ENCODE assay signal across 8 mouse cellular contexts in the genomic region with DNA sequence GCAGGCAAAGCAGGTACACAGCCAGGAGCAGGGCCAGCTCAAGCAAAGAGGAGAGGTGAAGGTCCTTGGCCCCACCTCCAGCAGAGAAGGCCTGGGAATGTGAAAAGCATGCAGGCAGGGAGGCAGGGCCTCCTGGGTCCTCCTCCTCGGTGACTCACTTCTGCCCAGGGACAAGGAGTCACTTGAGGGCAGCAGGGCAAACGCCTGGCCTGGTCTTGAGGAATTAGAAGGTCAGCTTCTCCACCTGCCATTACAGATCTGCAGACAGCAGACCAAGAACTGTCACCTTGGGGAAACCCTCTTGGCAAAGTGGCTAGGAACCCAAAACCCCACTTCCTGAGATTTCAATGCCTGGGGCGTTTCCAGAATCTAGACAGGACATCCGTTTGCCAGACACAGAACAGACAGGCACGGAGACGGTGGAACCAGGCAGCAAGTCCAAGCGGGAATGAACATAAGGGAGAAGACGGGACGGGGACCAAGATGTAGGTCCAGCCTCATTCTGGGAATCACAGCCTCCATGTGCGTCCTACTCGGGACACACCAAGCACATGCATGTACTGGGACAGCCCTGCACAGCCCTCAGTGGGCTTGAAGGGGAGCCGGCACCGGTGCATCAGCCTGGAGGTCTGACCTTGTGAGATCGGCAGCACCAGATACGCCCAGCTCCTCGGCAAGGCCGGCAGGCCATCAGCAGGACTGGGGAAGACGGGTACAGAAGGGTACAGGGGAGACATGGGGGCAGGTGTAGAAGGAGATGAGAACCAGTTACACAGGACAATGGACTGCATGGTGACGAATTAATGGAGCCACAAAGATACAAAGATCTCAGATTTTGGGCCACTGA. TPM values are rescaled to one million over a fixed set of nuclear protein-coding genes. Genes with fewer than 3 reads are reported as not detected.
DNase-seq lines count a peak whose midpoint lies in the region; ATAC-seq and TF ChIP-seq lines count a peak whose summit lies in the region.

No protein-coding gene starts in this region.

- peaks cover 5% of the 10 kb centered on the region for H3K79me3 ChIP-seq in C2C12 (ENCODE audit: low read depth)

- no peak overlapping the region for H3K27ac ChIP-seq in forebrain, embryonic 15.5 days (replicated peaks)
- H3K27ac ChIP-seq in hindbrain, embryonic 14.5 days: no peak overlapping the region; the same call in 1 of the 2 replicates
- H3K27ac ChIP-seq in liver, embryonic 11.5 days (ENCODE audit: low read depth, low read length): no peak overlapping the region; the same call in 1 of the 2 replicates

- H3K4me3 ChIP-seq in C2C12 (ENCODE audit: insufficient read depth, poor library complexity, severe bottlenecking) (peak overlapping the region; percentile 59), myocyte (peak overlapping the region; percentile 49)
- peak overlapping the region; percentile 80 for H3K4me3 ChIP-seq in forebrain, embryonic 15.5 days
- H3K4me3 ChIP-seq in hindbrain, embryonic 14.5 days (replicated peaks; ENCODE audit: low read length): peak overlapping the region; percentile 96
- peak overlapping the region; percentile 95 for H3K4me3 ChIP-seq in liver, embryonic 11.5 days (ENCODE audit: low read depth, low read length)

- peak overlapping the region; percentile 89 for H3K4me2 ChIP-seq in forebrain, embryonic 15.5 days (replicated peaks)
- H3K4me2 ChIP-seq in hindbrain, embryonic 14.5 days (replicated peaks): peak overlapping the region; percentile 93
- peak overlapping the region; percentile 99 for H3K4me2 ChIP-seq in liver, embryonic 11.5 days
- peak overlapping the region; percentile 97 for H3K4me2 ChIP-seq in myocyte (ENCODE audit: low read depth)

- no peaks in the 10 kb centered on the region for H3K36me3 ChIP-seq in C2C12 (ENCODE audit: control insufficient read depth, insufficient read depth)
- H3K36me3 ChIP-seq in forebrain, embryonic 15.5 days: peaks cover under 1% of the 10 kb centered on the region; the same call in 1 of the 2 replicates
- H3K36me3 ChIP-seq in hindbrain, embryonic 14.5 days (replicated peaks; ENCODE audit: control insufficient read depth, insufficient read depth): peaks cover 1% of the 10 kb centered on the region; the same call in 1 of the 2 replicates
- no peaks in the 10 kb centered on the region for H3K36me3 ChIP-seq in liver, embryonic 11.5 days (ENCODE audit: control insufficient read depth, insufficient read depth, low read length)
- H3K36me3 ChIP-seq in myocyte (ENCODE audit: control insufficient read depth, insufficient read depth): no peaks in the 10 kb centered on the region

- peak overlapping the region; percentile 53 for H3ac ChIP-seq in C2C12 (ENCODE audit: control insufficient read depth, insufficient read length, low read depth)
- peak overlapping the region; percentile 10 for H3ac ChIP-seq in myocyte (ENCODE audit: control insufficient read depth, insufficient read length)

- TF ChIP-seq CTCF in C2C12 (IDR thresholded peaks at IDR 0.05; ENCODE audit: control insufficient read depth, insufficient read depth, insufficient read length): no peak

- ATAC-seq in forebrain, embryonic 15.5 days (replicated peaks): peak; percentile 8; the same call in 1 of the 2 replicates
- ATAC-seq in hindbrain, embryonic 14.5 days (ENCODE audit: low FRiP score): no peak
- no peak for ATAC-seq in liver, embryonic 11.5 days (replicated peaks; ENCODE audit: low FRiP score)

- peak overlapping the region; percentile 93 for H3K9ac ChIP-seq in forebrain, embryonic 15.5 days (replicated peaks)
- peak overlapping the region; percentile 97 for H3K9ac ChIP-seq in hindbrain, embryonic 14.5 days
- peak overlapping the region; percentile 91 for H3K9ac ChIP-seq in liver, embryonic 11.5 days (ENCODE audit: low read depth, low read length)

- no peaks in the 10 kb centered on the region for H3K27me3 ChIP-seq in C2C12 (ENCODE audit: control insufficient read depth, insufficient read depth, insufficient read length)
- no peaks in the 10 kb centered on the region for H3K27me3 ChIP-seq in forebrain, embryonic 15.5 days
- no peaks in the 10 kb centered on the region for H3K27me3 ChIP-seq in hindbrain, embryonic 14.5 days (ENCODE audit: control insufficient read depth, insufficient read depth, low read length)
- H3K27me3 ChIP-seq in liver, embryonic 11.5 days (replicated peaks; ENCODE audit: control insufficient read depth, insufficient read depth, low read length): no peaks in the 10 kb centered on the region
- no peaks in the 10 kb centered on the region for H3K27me3 ChIP-seq in myocyte (ENCODE audit: control insufficient read depth, insufficient read depth, insufficient read length)

- 58% methylated on average over 19 of the region's 19 CpGs for WGBS in forebrain, embryonic 15.5 days
- WGBS in hindbrain, embryonic 14.5 days: 57% methylated on average over 19 of the region's 19 CpGs
- 43% methylated on average over 19 of the region's 19 CpGs for WGBS in liver, embryonic 11.5 days

- no peaks in the 10 kb centered on the region for H3K9me3 ChIP-seq in forebrain, embryonic 15.5 days
- H3K9me3 ChIP-seq in hindbrain, embryonic 14.5 days (ENCODE audit: control insufficient read depth, low read length): no peaks in the 10 kb centered on the region
- no peaks in the 10 kb centered on the region for H3K9me3 ChIP-seq in liver, embryonic 11.5 days (ENCODE audit: control insufficient read depth, low read length)

- TF ChIP-seq POLR2A in myocyte (IDR thresholded peaks at IDR 0.05; ENCODE audit: insufficient read length, low read depth): peak; percentile 30

- H3K4me1 ChIP-seq in forebrain, embryonic 15.5 days: peaks cover 23% of the 10 kb centered on the region
- H3K4me1 ChIP-seq in hindbrain, embryonic 14.5 days (replicated peaks; ENCODE audit: control insufficient read depth, insufficient read depth, low read length): peaks cover 27% of the 10 kb centered on the region
- peaks cover 32% of the 10 kb centered on the region for H3K4me1 ChIP-seq in liver, embryonic 11.5 days (replicated peaks; ENCODE audit: control insufficient read depth, insufficient read depth, low read length)

- peak; percentile 92 for DNase-seq in adrenal gland, adult 2 months
- no peak for DNase-seq in hindbrain, embryonic 14.5 days (ENCODE audit: low spot score)
- no peak for DNase-seq in liver, embryonic 11.5 days (ENCODE audit: low spot score)
- no peak for DNase-seq in right cerebral cortex, postnatal 10 days (ENCODE audit: low spot score in 2 of 2)
- DNase-seq in layer of hippocampus, postnatal 36 days: no peak

- H3K79me2 ChIP-seq in C2C12 (ENCODE audit: control insufficient read depth, insufficient read depth): peaks cover 36% of the 10 kb centered on the region
- no peaks in the 10 kb centered on the region for H3K79me2 ChIP-seq in myocyte (ENCODE audit: control insufficient read depth, insufficient read depth)

RNA-seq across cellular contexts. Expression of a gene that starts 1.4 kb away (rescaled TPM):
- polyA plus RNA-seq in C2C12 (2012; fragmentation: generic; extraction: Trizol) (26.6 TPM), myocyte (2012; fragmentation: generic; extraction: Trizol) (34.1 TPM)
- 100 to 1,000 TPM; 110 to 115 TPM for total RNA-seq in adrenal gland, adult 2 months (2021)
- 138 and 164 TPM in 2 replicates for polyA plus RNA-seq in adrenal gland, adult 2 months (2012; rRNA removed)
- 29.8 and 33.1 TPM in 2 replicates for polyA plus RNA-seq in forebrain, embryonic 15.5 days (2015; fragmentation: Nextera tagmentation; extraction: Ambion mirVana)
- 30.2 and 30.4 TPM in 2 replicates for polyA plus RNA-seq in hindbrain, embryonic 14.5 days (2014; fragmentation: Nextera tagmentation; extraction: Ambion mirVana)
- 23.3 and 24.3 TPM in 2 replicates for polyA plus RNA-seq in liver, embryonic 11.5 days (2014; fragmentation: Nextera tagmentation; extraction: Ambion mirVana)
- total RNA-seq in layer of hippocampus, postnatal 36 days (2021): 10 to 100 TPM; 53.0 to 54.8 TPM

RNA-seq across cellular contexts. Expression of a gene that starts 17.4 kb away (rescaled TPM):
- polyA plus RNA-seq in C2C12 (2012; fragmentation: generic; extraction: Trizol) (271 TPM), myocyte (2012; fragmentation: generic; extraction: Trizol) (113 TPM)
- 10 to 100 TPM; 15.3 to 20.9 TPM for total RNA-seq in adrenal gland, adult 2 months (2021)
- 13.4 and 14.1 TPM in 2 replicates for polyA plus RNA-seq in adrenal gland, adult 2 months (2012; rRNA removed)
- 121 and 124 TPM in 2 replicates for polyA plus RNA-seq in forebrain, embryonic 15.5 days (2015; fragmentation: Nextera tagmentation; extraction: Ambion mirVana)
- polyA plus RNA-seq in hindbrain, embryonic 14.5 days (2014; fragmentation: Nextera tagmentation; extraction: Ambion mirVana): 85.6 and 87.4 TPM in 2 replicates
- 375 and 420 TPM in 2 replicates for polyA plus RNA-seq in liver, embryonic 11.5 days (2014; fragmentation: Nextera tagmentation; extraction: Ambion mirVana)
- total RNA-seq in layer of hippocampus, postnatal 36 days (2021): 10 to 100 TPM; 17.0 to 19.2 TPM

RNA-seq across cellular contexts. Expression of a gene that starts 31.1 kb away (rescaled TPM):
- polyA plus RNA-seq in C2C12 (2012; fragmentation: generic; extraction: Trizol): 0.56 TPM
- 1 to 10 TPM in 1 of 2 experiments, under 1 TPM in 1; 0.76 to 1.1 TPM for total RNA-seq in adrenal gland, adult 2 months (2021)
- 2.1 and 2.8 TPM in 2 replicates for polyA plus RNA-seq in adrenal gland, adult 2 months (2012; rRNA removed)
- 0.82 and 1.2 TPM in 2 replicates for polyA plus RNA-seq in forebrain, embryonic 15.5 days (2015; fragmentation: Nextera tagmentation; extraction: Ambion mirVana)
- 1.8 and 1.9 TPM in 2 replicates for polyA plus RNA-seq in hindbrain, embryonic 14.5 days (2014; fragmentation: Nextera tagmentation; extraction: Ambion mirVana)
- polyA plus RNA-seq in liver, embryonic 11.5 days (2014; fragmentation: Nextera tagmentation; extraction: Ambion mirVana): 0.49 and 0.53 TPM in 2 replicates
- polyA plus RNA-seq in myocyte (2012; fragmentation: generic; extraction: Trizol): 0.78 TPM
- total RNA-seq in layer of hippocampus, postnatal 36 days (2021): 1 to 10 TPM in 1 of 2 experiments, under 1 TPM in 1; 1.00 to 1.4 TPM

RNA-seq across cellular contexts. Expression of a gene that starts 43.5 kb away (rescaled TPM):
- polyA plus RNA-seq in C2C12 (2012; fragmentation: generic; extraction: Trizol) (114 TPM), myocyte (2012; fragmentation: generic; extraction: Trizol) (137 TPM)
- total RNA-seq in adrenal gland, adult 2 months (2021): 10 to 100 TPM; 31.5 to 40.7 TPM
- 34.5 and 35.2 TPM in 2 replicates for polyA plus RNA-seq in adrenal gland, adult 2 months (2012; rRNA removed)
- 8.7 and 8.8 TPM in 2 replicates for polyA plus RNA-seq in forebrain, embryonic 15.5 days (2015; fragmentation: Nextera tagmentation; extraction: Ambion mirVana)
- 13.5 and 13.7 TPM in 2 replicates for polyA plus RNA-seq in hindbrain, embryonic 14.5 days (2014; fragmentation: Nextera tagmentation; extraction: Ambion mirVana)
- 16.8 and 17.2 TPM in 2 replicates for polyA plus RNA-seq in liver, embryonic 11.5 days (2014; fragmentation: Nextera tagmentation; extraction: Ambion mirVana)
- total RNA-seq in layer of hippocampus, postnatal 36 days (2021): 1 to 10 TPM; 7.6 to 7.7 TPM

RNA-seq across cellular contexts. Expression of a gene that starts 45.1 kb away (rescaled TPM):
- polyA plus RNA-seq in C2C12 (2012; fragmentation: generic; extraction: Trizol): 81.8 TPM
- 10 to 100 TPM; 29.5 to 50.1 TPM for total RNA-seq in adrenal gland, adult 2 months (2021)
- 53.8 and 56.4 TPM in 2 replicates for polyA plus RNA-seq in adrenal gland, adult 2 months (2012; rRNA removed)
- polyA plus RNA-seq in forebrain, embryonic 15.5 days (2015; fragmentation: Nextera tagmentation; extraction: Ambion mirVana): 161 and 168 TPM in 2 replicates
- polyA plus RNA-seq in hindbrain, embryonic 14.5 days (2014; fragmentation: Nextera tagmentation; extraction: Ambion mirVana): 102 and 119 TPM in 2 replicates
- polyA plus RNA-seq in liver, embryonic 11.5 days (2014; fragmentation: Nextera tagmentation; extraction: Ambion mirVana): 113 and 114 TPM in 2 replicates
- polyA plus RNA-seq in myocyte (2012; fragmentation: generic; extraction: Trizol): 85.5 TPM
- 10 to 100 TPM; 56.9 to 58.1 TPM for total RNA-seq in layer of hippocampus, postnatal 36 days (2021)
